Mouse (Mus musculus): Measurements from ENCODE around the gene Zfp956. TPM values are rescaled to one million over a fixed set of nuclear protein-coding genes. Genes with fewer than 3 reads are reported as not detected.

Gene Zfp956
- total and polyA plus RNA-seq, 2 experiments: 3.2 to 4.7 TPM

- H3K27ac ChIP-seq (replicated peaks; ENCODE audit: insufficient read depth, low read depth, low read length): peak within 1 kb of the TSS; percentile 95
- H3K4me3 ChIP-seq (ENCODE audit: insufficient read depth, low read depth, low read length): peak within 1 kb of the TSS; percentile 95
- H3K4me1 ChIP-seq (ENCODE audit: control insufficient read depth, insufficient read depth, low read length): peaks cover 7% of the 10 kb centered on the region
- H3K79me2 ChIP-seq (ENCODE audit: control insufficient read depth, insufficient read depth, low read length): peaks cover 9% of the 10 kb centered on the region; the same call in 1 of the 2 replicates
- H3K9ac ChIP-seq (ENCODE audit: low read depth, low read length): peak within 1 kb of the TSS; percentile 98
- H3K27me3 ChIP-seq (ENCODE audit: control insufficient read depth, insufficient read depth, low read length): no peaks in the 10 kb centered on the region
- DNase-seq (ENCODE audit: extremely low read depth, low read depth, low spot score): peak; percentile 77
- TF ChIP-seq CTCF (IDR thresholded peaks at IDR 0.05; ENCODE audit: low read depth, low read length) (peak; percentile 61), POLR2A (IDR thresholded peaks at IDR 0.05; ENCODE audit: extremely low read depth, insufficient read depth, low read length) (peak; percentile 67; the same call in 1 of the 2 replicates)
- no peaks in the 10 kb centered on the region for H3K36me3 ChIP-seq (ENCODE audit: control insufficient read depth, insufficient read depth, low read length)
- WGBS: under 1% methylated on average over 67 of the region's 67 CpGs
Observed at GRCm38 (mm10) chr6:47920447-47921340, 32.5 kb upstream of the Zfp956 start, which contains the start of gene Zfp212. Gene Zfp212, plus strand, starts transcription at chr6:47920476.

- WGBS: 55% methylated on average over 12 of the region's 12 CpGs
- no peak for TF ChIP-seq POLR2A (IDR thresholded peaks at IDR 0.05; ENCODE audit: extremely low read depth, insufficient read depth, low read length)
- no peak for TF ChIP-seq CTCF (IDR thresholded peaks at IDR 0.05; ENCODE audit: low read depth, low read length)
- Histone ChIP-seq H3K4me3 (ENCODE audit: insufficient read depth, low read depth, low read length) (peak overlapping the region; percentile 55), H3K36me3 (ENCODE audit: control insufficient read depth, insufficient read depth, low read length) (no peaks in the 10 kb centered on the region), H3K79me2 (ENCODE audit: control insufficient read depth, insufficient read depth, low read length) (no peaks in the 10 kb centered on the region), H3K27me3 (ENCODE audit: control insufficient read depth, insufficient read depth, low read length) (no peaks in the 10 kb centered on the region), H3K4me1 (ENCODE audit: control insufficient read depth, insufficient read depth, low read length) (no peaks in the 10 kb centered on the region), H3K9ac (ENCODE audit: low read depth, low read length) (no peak overlapping the region), H3K27ac (replicated peaks; ENCODE audit: insufficient read depth, low read depth, low read length) (no peak overlapping the region)
- no peak for DNase-seq (ENCODE audit: extremely low read depth, low read depth, low spot score)
Observed at GRCm38 (mm10) chr6:47942461-47942860, 10.7 kb upstream of the Zfp956 start.

- TF ChIP-seq CTCF (IDR thresholded peaks at IDR 0.05; ENCODE audit: low read depth, low read length) (peak; percentile 66), POLR2A (IDR thresholded peaks at IDR 0.05; ENCODE audit: extremely low read depth, insufficient read depth, low read length) (no peak)
- no peak overlapping the region for H3K27ac ChIP-seq (replicated peaks; ENCODE audit: insufficient read depth, low read depth, low read length)
- H3K4me1 ChIP-seq (ENCODE audit: control insufficient read depth, insufficient read depth, low read length): no peaks in the 10 kb centered on the region
- peak; percentile 24 for DNase-seq (ENCODE audit: extremely low read depth, low read depth, low spot score)
- H3K36me3 ChIP-seq (ENCODE audit: control insufficient read depth, insufficient read depth, low read length): no peaks in the 10 kb centered on the region
- H3K4me3 ChIP-seq (ENCODE audit: insufficient read depth, low read depth, low read length): peak overlapping the region; percentile 55
- no peaks in the 10 kb centered on the region for H3K79me2 ChIP-seq (ENCODE audit: control insufficient read depth, insufficient read depth, low read length)
- H3K9ac ChIP-seq (ENCODE audit: low read depth, low read length): peak overlapping the region; percentile 73
- 15% methylated on average over 64 of the region's 64 CpGs for WGBS
- no peaks in the 10 kb centered on the region for H3K27me3 ChIP-seq (ENCODE audit: control insufficient read depth, insufficient read depth, low read length)
Observed at GRCm38 (mm10) chr6:47943021-47943691, 10.0 kb upstream of the Zfp956 start.

- H3K36me3 ChIP-seq (ENCODE audit: control insufficient read depth, insufficient read depth, low read length): no peaks in the 10 kb centered on the region
- H3K27ac ChIP-seq (replicated peaks; ENCODE audit: insufficient read depth, low read depth, low read length): no peak overlapping the region
- no peaks in the 10 kb centered on the region for H3K27me3 ChIP-seq (ENCODE audit: control insufficient read depth, insufficient read depth, low read length)
- no peak for DNase-seq (ENCODE audit: extremely low read depth, low read depth, low spot score)
- no peak overlapping the region for H3K9ac ChIP-seq (ENCODE audit: low read depth, low read length)
- H3K4me3 ChIP-seq (ENCODE audit: insufficient read depth, low read depth, low read length): peak overlapping the region; percentile 55; the same call in 1 of the 2 replicates
- no peaks in the 10 kb centered on the region for H3K79me2 ChIP-seq (ENCODE audit: control insufficient read depth, insufficient read depth, low read length)
- no peak for TF ChIP-seq POLR2A (IDR thresholded peaks at IDR 0.05; ENCODE audit: extremely low read depth, insufficient read depth, low read length)
- no peak for TF ChIP-seq CTCF (IDR thresholded peaks at IDR 0.05; ENCODE audit: low read depth, low read length)
- H3K4me1 ChIP-seq (ENCODE audit: control insufficient read depth, insufficient read depth, low read length): no peaks in the 10 kb centered on the region
- 76% methylated on average over 3 of the region's 3 CpGs for WGBS
Observed at GRCm38 (mm10) chr6:47943721-47944120, 9.5 kb upstream of the Zfp956 start.

- H3K4me1 ChIP-seq (ENCODE audit: control insufficient read depth, insufficient read depth, low read length): no peaks in the 10 kb centered on the region
- DNase-seq (ENCODE audit: extremely low read depth, low read depth, low spot score): no peak
- H3K4me3 ChIP-seq (ENCODE audit: insufficient read depth, low read depth, low read length): no peak overlapping the region
- H3K9ac ChIP-seq (ENCODE audit: low read depth, low read length): no peak overlapping the region
- no peak for TF ChIP-seq CTCF (IDR thresholded peaks at IDR 0.05; ENCODE audit: low read depth, low read length)
- no peak for TF ChIP-seq POLR2A (IDR thresholded peaks at IDR 0.05; ENCODE audit: extremely low read depth, insufficient read depth, low read length)
- H3K79me2 ChIP-seq (ENCODE audit: control insufficient read depth, insufficient read depth, low read length): no peaks in the 10 kb centered on the region
- H3K27me3 ChIP-seq (ENCODE audit: control insufficient read depth, insufficient read depth, low read length): no peaks in the 10 kb centered on the region
- no peak overlapping the region for H3K27ac ChIP-seq (replicated peaks; ENCODE audit: insufficient read depth, low read depth, low read length)
- 96% methylated on average over 4 of the region's 4 CpGs for WGBS
- H3K36me3 ChIP-seq (ENCODE audit: control insufficient read depth, insufficient read depth, low read length): no peaks in the 10 kb centered on the region
Observed at GRCm38 (mm10) chr6:47947388-47947787, 5.8 kb upstream of the Zfp956 start.

All from liver, adult 2 months (tissue).